Mouse (Mus musculus) testis, adult 2 months (tissue): ENCODE measurements around the gene Col4a4. TPM values are rescaled to one million over a fixed set of nuclear protein-coding genes. Genes with fewer than 3 reads are reported as not detected.

Experiments used
- H3K27ac ChIP-seq: fragments of 200-500 bp; 2 replicates; pipeline ENCODE4 v1.5.1; 2012; ENCODE audit warnings: low read depth, low read length; ENCODE audit not compliant: control insufficient read depth, insufficient read depth
- H3K27me3 ChIP-seq: fragments of 200-500 bp; 2 replicates; pipeline ENCODE4 v1.6.1; 2012; ENCODE audit warnings: mild to moderate bottlenecking, low read length, moderate library complexity; ENCODE audit not compliant: control insufficient read depth, insufficient read depth
- H3K36me3 ChIP-seq: fragments of 200-500 bp; 2 replicates; pipeline ENCODE4 v1.6.1; 2012; ENCODE audit warnings: mild to moderate bottlenecking, low read length; ENCODE audit not compliant: control insufficient read depth, insufficient read depth
- H3K4me1 ChIP-seq: fragments of 200-500 bp; 2 replicates; pipeline ENCODE4 v1.6.1; 2012; ENCODE audit warnings: low read length; ENCODE audit not compliant: control insufficient read depth, insufficient read depth
- H3K4me3 ChIP-seq: fragments of 200-500 bp; 2 replicates; pipeline ENCODE4 v1.5.1; 2012; ENCODE audit warnings: low read depth, mild to moderate bottlenecking, low read length, moderate library complexity, mixed read lengths; ENCODE audit not compliant: control insufficient read depth
- CTCF ChIP-seq: fragments of 200-500 bp; IDR thresholded peaks from 2 replicates; pipeline ENCODE4 v1.5.1; 2012; ENCODE audit warnings: low read depth, mild to moderate bottlenecking, inconsistent platforms, low read length, moderate library complexity; ENCODE audit not compliant: control insufficient read depth, insufficient read depth, insufficient replicate concordance
- POLR2A ChIP-seq: fragments of 200-500 bp; IDR thresholded peaks from 2 replicates; pipeline ENCODE4 v1.6.1; 2012; ENCODE audit warnings: low read depth, mild to moderate bottlenecking, inconsistent platforms, low read length, moderate library complexity; ENCODE audit not compliant: control insufficient read depth
- polyA plus RNA-seq: library from polyadenylated mRNA; depleted of rRNA; stranded (reverse); fragments of >200 nt; gene quantifications from 2 replicates; pipeline ENCODE4 v1.2.3, GENCODE M21; 2012

The Col4a4 gene
- polyA plus RNA-seq, 1 experiment: 5.4 TPM

DNA sequence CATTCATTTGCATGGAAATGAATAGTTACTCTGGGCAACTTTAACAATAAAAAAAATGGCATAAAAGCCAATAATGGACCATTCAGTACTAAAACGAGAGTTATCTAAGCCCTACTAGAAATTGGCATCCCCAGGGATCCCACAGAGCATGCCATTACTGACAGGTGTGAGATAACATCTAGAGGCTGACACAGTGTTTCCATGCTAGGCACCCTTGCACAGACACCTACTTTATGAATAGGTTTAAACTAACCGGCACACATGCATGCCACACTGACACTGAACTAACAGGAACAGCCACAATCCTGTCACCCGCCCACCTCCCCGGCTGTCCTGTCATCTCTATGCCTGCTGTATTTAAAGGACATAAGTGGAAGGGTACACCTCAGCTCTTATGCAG, 58.7 kb downstream of the Col4a4 start:
- Histone ChIP-seq H3K36me3 (no peaks in the 10 kb centered on the region), H3K4me1 (no peaks in the 10 kb centered on the region), H3K27me3 (no peaks in the 10 kb centered on the region), H3K27ac (no peak overlapping the region), H3K4me3 (no peak overlapping the region)
- TF ChIP-seq POLR2A: no peak
- TF ChIP-seq CTCF: no peak

- H3K4me3 ChIP-seq: no peak overlapping the region
- TF ChIP-seq CTCF (no peak), POLR2A (no peak)
- H3K27ac ChIP-seq: no peak overlapping the region
- no peaks in the 10 kb centered on the region for H3K36me3 ChIP-seq
- H3K27me3 ChIP-seq: no peaks in the 10 kb centered on the region
- H3K4me1 ChIP-seq: no peaks in the 10 kb centered on the region
Measured at GRCm38 (mm10) chr1:82491954-82492353, 94.7 kb downstream of the Col4a4 start.

DNA sequence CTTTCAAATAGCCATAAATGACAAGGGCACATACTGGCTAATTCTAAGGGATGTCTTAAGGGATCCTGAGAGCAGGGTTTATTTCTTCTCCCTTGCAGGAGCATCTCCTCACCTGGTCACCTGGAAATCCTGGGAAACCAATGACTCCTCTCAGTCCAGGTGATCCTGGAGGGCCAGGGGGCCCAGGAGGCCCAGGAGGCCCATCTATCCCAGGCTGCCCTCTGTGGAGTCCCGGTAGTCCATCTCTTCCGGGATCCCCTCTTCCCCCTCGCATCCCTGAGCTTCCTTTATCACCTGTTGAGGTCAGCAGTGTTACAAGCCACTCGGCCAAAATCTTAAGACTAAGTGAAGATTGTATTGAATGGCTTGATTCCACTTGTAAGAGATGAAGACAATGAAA, 100.3 kb downstream of the Col4a4 start:
- Histone ChIP-seq H3K4me3 (no peak overlapping the region), H3K4me1 (no peaks in the 10 kb centered on the region), H3K27me3 (no peaks in the 10 kb centered on the region), H3K36me3 (no peaks in the 10 kb centered on the region), H3K27ac (no peak overlapping the region)
- TF ChIP-seq POLR2A (no peak), CTCF (no peak)

- Histone ChIP-seq H3K4me3 (no peak overlapping the region), H3K36me3 (no peaks in the 10 kb centered on the region), H3K27ac (no peak overlapping the region), H3K27me3 (no peaks in the 10 kb centered on the region), H3K4me1 (no peaks in the 10 kb centered on the region)
- TF ChIP-seq CTCF: no peak
- no peak for TF ChIP-seq POLR2A
Measured at GRCm38 (mm10) chr1:82482371-82482770, 104.3 kb downstream of the Col4a4 start.

GRCm38 (mm10) chr1:82479696-82480487, 106.8 kb downstream of the Col4a4 start:
- no peaks in the 10 kb centered on the region for H3K27me3 ChIP-seq
- H3K36me3 ChIP-seq: no peaks in the 10 kb centered on the region
- no peak overlapping the region for H3K27ac ChIP-seq
- no peak overlapping the region for H3K4me3 ChIP-seq
- H3K4me1 ChIP-seq: peaks cover 2% of the 10 kb centered on the region; the same call in 1 of the 2 replicates
- no peak for TF ChIP-seq CTCF
- no peak for TF ChIP-seq POLR2A

DNA sequence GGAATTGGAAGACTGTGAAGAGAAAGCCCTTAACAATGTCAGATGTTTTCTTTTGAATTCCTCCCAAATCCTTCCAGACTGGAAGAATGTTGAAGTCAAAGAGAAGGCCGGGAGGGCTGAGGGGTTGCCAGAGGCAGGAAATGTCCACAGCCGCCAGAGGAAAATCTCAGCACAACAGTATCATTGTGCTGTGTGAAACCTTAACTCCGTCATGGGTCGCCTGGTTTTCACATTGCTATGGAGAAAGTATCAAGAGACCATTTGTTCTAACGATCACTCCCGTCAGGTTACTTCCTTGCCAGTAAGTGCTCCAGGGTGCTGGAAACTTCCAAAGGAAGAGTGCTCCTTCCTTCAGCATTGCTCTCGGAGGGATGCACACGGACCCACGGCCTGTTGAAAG, 109.9 kb downstream of the Col4a4 start:
- H3K36me3 ChIP-seq: no peaks in the 10 kb centered on the region
- no peaks in the 10 kb centered on the region for H3K27me3 ChIP-seq
- H3K27ac ChIP-seq: no peak overlapping the region
- H3K4me1 ChIP-seq: peaks cover 2% of the 10 kb centered on the region; the same call in 1 of the 2 replicates
- no peak overlapping the region for H3K4me3 ChIP-seq
- TF ChIP-seq CTCF: no peak
- TF ChIP-seq POLR2A: no peak

DNA sequence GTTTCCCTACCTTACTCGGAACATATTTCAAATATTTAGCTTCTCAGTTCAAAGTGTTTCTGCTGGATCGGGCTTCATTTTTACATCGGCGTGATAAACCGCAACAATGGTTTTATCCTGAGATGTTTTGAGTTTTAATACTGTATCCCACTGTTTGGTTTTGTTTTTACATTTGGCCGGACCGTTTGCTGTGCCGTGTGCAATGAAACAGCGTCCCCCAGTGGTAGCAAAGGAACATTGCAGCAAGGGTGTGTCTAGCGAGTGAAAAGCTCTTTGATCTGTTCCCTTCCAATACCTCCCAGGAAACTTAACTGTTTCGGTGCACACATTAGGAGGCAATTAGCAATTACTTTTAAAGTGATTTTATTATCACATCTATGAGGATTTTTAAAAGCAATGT, 110.4 kb downstream of the Col4a4 start:
- no peaks in the 10 kb centered on the region for H3K27me3 ChIP-seq
- H3K27ac ChIP-seq: no peak overlapping the region
- H3K4me3 ChIP-seq: no peak overlapping the region
- H3K4me1 ChIP-seq: peaks cover 2% of the 10 kb centered on the region; the same call in 1 of the 2 replicates
- TF ChIP-seq CTCF (peak; percentile 95; the same call in 1 of the 2 replicates), POLR2A (no peak)
- H3K36me3 ChIP-seq: no peaks in the 10 kb centered on the region
